Mouse (Mus musculus): ENCODE measurements around the gene Dnah10. TPM values are rescaled to one million over a fixed set of nuclear protein-coding genes. Genes with fewer than 3 reads are reported as not detected.

The Dnah10 gene
- polyA plus RNA-seq, 1 experiment from 2014 or later, result 0.13 TPM

DNA sequence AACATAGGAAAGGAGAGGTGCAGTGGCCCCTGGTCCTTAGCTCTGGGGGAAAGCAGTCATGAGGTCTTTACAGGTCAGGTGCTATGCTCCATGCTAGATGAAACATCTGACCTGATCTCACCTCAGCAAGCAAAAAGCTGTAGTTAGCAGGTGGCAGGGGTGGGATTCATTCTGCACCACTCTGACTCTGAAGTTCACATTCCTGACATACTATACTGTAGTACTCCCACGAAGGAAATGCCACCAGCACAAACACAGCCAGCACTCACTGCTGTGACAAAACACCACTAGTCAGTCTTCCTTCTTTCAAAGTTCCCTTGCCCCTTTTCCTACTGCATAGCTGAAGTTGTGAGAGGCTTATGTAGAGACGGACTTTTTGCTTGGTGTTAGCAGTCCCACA lies 127.4 kb downstream of the Dnah10 start:
- Histone ChIP-seq H3K27me3 (replicated peaks; ENCODE audit: control insufficient read depth, insufficient read depth, low read length) (no peaks in the 10 kb centered on the region), H3K4me2 (ENCODE audit: low read length) (no peak overlapping the region), H3K4me1 (ENCODE audit: control insufficient read depth, insufficient read depth, low read depth, low read length) (no peaks in the 10 kb centered on the region), H3K36me3 (ENCODE audit: control insufficient read depth, insufficient read depth, low read length) (no peaks in the 10 kb centered on the region), H3K9ac (ENCODE audit: low read depth, low read length) (no peak overlapping the region), H3K4me3 (ENCODE audit: low read length) (no peak overlapping the region), H3K9me3 (ENCODE audit: control insufficient read depth, low read length) (no peaks in the 10 kb centered on the region), H3K27ac (ENCODE audit: low read depth, low read length) (no peak overlapping the region)
- 49% methylated on average over 2 of the region's 2 CpGs for WGBS
- ATAC-seq, result no peak

DNA sequence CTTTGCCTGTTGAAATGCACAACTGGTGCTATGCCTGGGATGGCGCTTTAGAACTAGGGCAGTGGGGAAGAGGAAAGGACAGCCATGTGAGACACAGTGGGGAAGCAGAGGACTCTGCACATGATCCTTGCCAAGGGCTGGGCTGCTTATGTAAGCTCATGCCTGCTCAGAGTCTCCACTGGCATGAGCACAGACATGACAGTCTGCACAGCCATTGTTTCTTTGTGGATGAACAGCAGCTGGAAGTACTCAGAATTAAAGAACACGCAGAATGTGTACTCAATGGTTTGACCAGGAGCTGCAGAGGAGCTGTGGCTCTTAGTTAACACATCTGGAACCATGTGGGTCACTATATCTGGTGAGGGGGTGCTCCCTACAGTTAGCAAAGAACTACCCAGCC lies 128.2 kb downstream of the Dnah10 start:
- Histone ChIP-seq H3K27ac (ENCODE audit: low read depth, low read length) (no peak overlapping the region), H3K9me3 (ENCODE audit: control insufficient read depth, low read length) (no peaks in the 10 kb centered on the region), H3K36me3 (ENCODE audit: control insufficient read depth, insufficient read depth, low read length) (no peaks in the 10 kb centered on the region), H3K4me1 (ENCODE audit: control insufficient read depth, insufficient read depth, low read depth, low read length) (no peaks in the 10 kb centered on the region), H3K9ac (ENCODE audit: low read depth, low read length) (no peak overlapping the region), H3K4me3 (ENCODE audit: low read length) (no peak overlapping the region), H3K27me3 (replicated peaks; ENCODE audit: control insufficient read depth, insufficient read depth, low read length) (no peaks in the 10 kb centered on the region), H3K4me2 (ENCODE audit: low read length) (no peak overlapping the region)
- 79% methylated on average over 2 of the region's 2 CpGs for WGBS
- no peak for ATAC-seq

- 93% methylated on average over 4 of the region's 4 CpGs for WGBS
- Histone ChIP-seq H3K9ac (ENCODE audit: low read depth, low read length) (no peak overlapping the region), H3K4me1 (ENCODE audit: control insufficient read depth, insufficient read depth, low read depth, low read length) (no peaks in the 10 kb centered on the region; the same call in 1 of the 2 replicates)
Measured at GRCm38 (mm10) chr5:124854202-124854601, 129.3 kb downstream of the Dnah10 start.

GRCm38 (mm10) chr5:124860013-124860412 lies 135.1 kb downstream of the Dnah10 start:
- Histone ChIP-seq H3K27ac (ENCODE audit: low read depth, low read length) (no peak overlapping the region), H3K4me1 (ENCODE audit: control insufficient read depth, insufficient read depth, low read depth, low read length) (peaks cover 28% of the 10 kb centered on the region), H3K36me3 (ENCODE audit: control insufficient read depth, insufficient read depth, low read length) (no peaks in the 10 kb centered on the region), H3K27me3 (replicated peaks; ENCODE audit: control insufficient read depth, insufficient read depth, low read length) (no peaks in the 10 kb centered on the region), H3K9ac (ENCODE audit: low read depth, low read length) (no peak overlapping the region), H3K4me3 (ENCODE audit: low read length) (no peak overlapping the region; the same call in 1 of the 2 replicates), H3K4me2 (ENCODE audit: low read length) (peak overlapping the region; percentile 84), H3K9me3 (ENCODE audit: control insufficient read depth, low read length) (no peaks in the 10 kb centered on the region)
- WGBS, result 16% methylated on average over 5 of the region's 5 CpGs
- no peak for ATAC-seq

More at GRCm38 (mm10) chr5:124854202-124854601, 129.3 kb downstream of the Dnah10 start:
- no peak overlapping the region for H3K27ac ChIP-seq (ENCODE audit: low read depth, low read length)
- H3K4me2 ChIP-seq (ENCODE audit: low read length), result no peak overlapping the region
- no peaks in the 10 kb centered on the region for H3K36me3 ChIP-seq (ENCODE audit: control insufficient read depth, insufficient read depth, low read length)
- no peaks in the 10 kb centered on the region for H3K27me3 ChIP-seq (replicated peaks; ENCODE audit: control insufficient read depth, insufficient read depth, low read length)
- no peak overlapping the region for H3K4me3 ChIP-seq (ENCODE audit: low read length)
- ATAC-seq, result no peak
- H3K9me3 ChIP-seq (ENCODE audit: control insufficient read depth, low read length), result no peaks in the 10 kb centered on the region

GRCm38 (mm10) chr5:124861463-124861862 lies 136.6 kb downstream of the Dnah10 start:
- no peak for ATAC-seq
- under 1% methylated on average over 22 of the region's 33 CpGs for WGBS

GRCm38 (mm10) chr5:124862013-124862866 lies 137.4 kb downstream of the Dnah10 start, which contains the start of the genes Ccdc92 and Zfp664:
TSS of gene Ccdc92 (minus strand) at chr5:124862424.
TSS of gene Zfp664 (plus strand) at chr5:124862691.
- H3K4me2 ChIP-seq (ENCODE audit: low read length), result peak within 1 kb of the TSS; percentile 85
- peaks cover 30% of the 10 kb centered on the region for H3K4me1 ChIP-seq (ENCODE audit: control insufficient read depth, insufficient read depth, low read depth, low read length)
- no peaks in the 10 kb centered on the region for H3K9me3 ChIP-seq (ENCODE audit: control insufficient read depth, low read length)
- H3K27me3 ChIP-seq (replicated peaks; ENCODE audit: control insufficient read depth, insufficient read depth, low read length), result no peaks in the 10 kb centered on the region
- peak within 1 kb of the TSS; percentile 96 for H3K27ac ChIP-seq (ENCODE audit: low read depth, low read length)
- peak; percentile 93 for ATAC-seq
- H3K9ac ChIP-seq (ENCODE audit: low read depth, low read length), result peak within 1 kb of the TSS; percentile 94
- H3K4me3 ChIP-seq (ENCODE audit: low read length), result peak within 1 kb of the TSS; percentile 85
- no peaks in the 10 kb centered on the region for H3K36me3 ChIP-seq (ENCODE audit: control insufficient read depth, insufficient read depth, low read length)
- under 1% methylated on average over 70 of the region's 103 CpGs for WGBS

More at GRCm38 (mm10) chr5:124861463-124861862, 136.6 kb downstream of the Dnah10 start:
- H3K27me3 ChIP-seq (replicated peaks; ENCODE audit: control insufficient read depth, insufficient read depth, low read length), result no peaks in the 10 kb centered on the region
- peaks cover 30% of the 10 kb centered on the region for H3K4me1 ChIP-seq (ENCODE audit: control insufficient read depth, insufficient read depth, low read depth, low read length)
- peak overlapping the region; percentile 85 for H3K4me3 ChIP-seq (ENCODE audit: low read length)
- H3K4me2 ChIP-seq (ENCODE audit: low read length), result peak overlapping the region; percentile 84
- no peaks in the 10 kb centered on the region for H3K36me3 ChIP-seq (ENCODE audit: control insufficient read depth, insufficient read depth, low read length)
- peak overlapping the region; percentile 96 for H3K27ac ChIP-seq (ENCODE audit: low read depth, low read length)
- H3K9me3 ChIP-seq (ENCODE audit: control insufficient read depth, low read length), result no peaks in the 10 kb centered on the region
- peak overlapping the region; percentile 83 for H3K9ac ChIP-seq (ENCODE audit: low read depth, low read length)

DNA sequence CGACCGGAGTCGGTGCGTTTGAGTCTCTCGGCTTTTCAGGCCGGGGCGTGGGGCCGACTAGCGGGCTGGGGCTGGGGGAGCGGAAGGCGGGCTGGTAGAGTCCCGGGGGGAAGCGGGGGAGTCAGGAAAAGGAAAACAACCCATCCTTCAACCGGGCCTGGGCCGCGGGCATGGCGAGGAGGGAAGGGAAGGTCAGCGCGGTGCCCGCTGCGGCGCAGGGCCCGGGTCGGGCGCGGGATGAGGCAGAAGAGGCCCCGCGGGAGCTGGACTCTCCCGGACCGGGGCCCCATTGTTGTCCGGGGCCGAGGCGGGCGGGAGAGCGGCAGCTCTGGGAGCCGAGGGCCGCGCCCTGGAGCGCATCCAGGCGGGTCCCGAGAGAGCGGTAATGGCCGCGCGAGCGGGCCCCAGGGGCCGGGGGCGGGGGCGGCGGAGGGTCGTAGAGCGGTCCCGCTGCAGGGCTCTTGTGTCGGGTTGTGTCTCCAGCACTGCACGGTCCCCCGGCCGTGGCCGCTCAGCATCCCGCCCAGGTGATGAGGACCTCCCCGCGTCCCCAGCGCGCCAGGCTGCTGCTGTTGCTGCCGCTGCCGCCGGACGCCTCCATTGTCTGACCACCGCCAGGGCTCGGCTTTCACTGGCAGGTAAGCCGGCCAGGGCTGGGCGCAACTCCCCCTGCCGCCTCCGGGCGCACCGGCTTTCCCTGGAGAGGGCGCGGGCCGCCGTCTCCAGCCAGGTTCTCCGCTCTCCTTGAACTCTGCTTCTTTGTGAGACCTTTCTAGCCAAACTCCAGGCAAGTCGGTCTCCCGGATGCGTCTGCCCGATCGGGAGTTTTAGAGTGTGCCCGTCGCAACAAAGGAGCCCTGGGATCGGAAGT lies 138.2 kb downstream of the Dnah10 start:
- H3K4me1 ChIP-seq (ENCODE audit: control insufficient read depth, insufficient read depth, low read depth, low read length), result peaks cover 30% of the 10 kb centered on the region
- peak overlapping the region; percentile 94 for H3K9ac ChIP-seq (ENCODE audit: low read depth, low read length)
- peak overlapping the region; percentile 90 for H3K27ac ChIP-seq (ENCODE audit: low read depth, low read length)
- WGBS, result under 1% methylated on average over 61 of the region's 88 CpGs
- H3K36me3 ChIP-seq (ENCODE audit: control insufficient read depth, insufficient read depth, low read length), result no peaks in the 10 kb centered on the region
- no peaks in the 10 kb centered on the region for H3K9me3 ChIP-seq (ENCODE audit: control insufficient read depth, low read length)
- no peaks in the 10 kb centered on the region for H3K27me3 ChIP-seq (replicated peaks; ENCODE audit: control insufficient read depth, insufficient read depth, low read length)
- H3K4me3 ChIP-seq (ENCODE audit: low read length), result peak overlapping the region; percentile 85
- ATAC-seq, result peak; percentile 56
- peak overlapping the region; percentile 85 for H3K4me2 ChIP-seq (ENCODE audit: low read length)

GRCm38 (mm10) chr5:124868981-124869380 lies 144.1 kb downstream of the Dnah10 start:
- no peak overlapping the region for H3K4me2 ChIP-seq (ENCODE audit: low read length)
- H3K9me3 ChIP-seq (ENCODE audit: control insufficient read depth, low read length), result no peaks in the 10 kb centered on the region
- ATAC-seq, result no peak; the same call in 1 of the 2 replicates
- H3K36me3 ChIP-seq (ENCODE audit: control insufficient read depth, insufficient read depth, low read length), result no peaks in the 10 kb centered on the region
- peaks cover 32% of the 10 kb centered on the region for H3K4me1 ChIP-seq (ENCODE audit: control insufficient read depth, insufficient read depth, low read depth, low read length)
- no peaks in the 10 kb centered on the region for H3K27me3 ChIP-seq (replicated peaks; ENCODE audit: control insufficient read depth, insufficient read depth, low read length)
- H3K4me3 ChIP-seq (ENCODE audit: low read length), result no peak overlapping the region
- H3K9ac ChIP-seq (ENCODE audit: low read depth, low read length), result no peak overlapping the region
- H3K27ac ChIP-seq (ENCODE audit: low read depth, low read length), result no peak overlapping the region
- 35% methylated on average over 4 of the region's 4 CpGs for WGBS

DNA sequence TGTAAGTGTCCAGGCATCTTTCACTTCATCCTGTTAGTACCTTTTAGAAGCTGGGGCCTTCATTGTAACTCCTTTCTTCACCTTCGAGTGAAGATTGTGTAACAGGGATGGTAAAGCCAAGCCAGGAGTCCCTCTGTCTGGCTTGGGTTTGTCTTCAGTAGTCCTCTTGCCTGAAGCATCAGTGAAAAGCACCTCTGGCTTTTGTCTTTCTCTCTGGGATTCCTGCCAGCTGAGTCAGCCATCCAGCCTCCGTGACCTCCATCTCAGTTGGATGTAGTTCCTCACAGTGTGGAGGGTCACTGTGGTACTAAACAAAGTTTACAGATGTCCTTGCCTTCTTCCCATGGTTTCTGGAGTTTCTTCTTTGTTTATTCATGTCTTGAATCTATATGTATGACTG lies 147.1 kb downstream of the Dnah10 start:
- no peak overlapping the region for H3K9ac ChIP-seq (ENCODE audit: low read depth, low read length)
- no peak overlapping the region for H3K4me3 ChIP-seq (ENCODE audit: low read length)
- H3K27ac ChIP-seq (ENCODE audit: low read depth, low read length), result no peak overlapping the region
- H3K36me3 ChIP-seq (ENCODE audit: control insufficient read depth, insufficient read depth, low read length), result no peaks in the 10 kb centered on the region
- no peak for ATAC-seq
- peaks cover 21% of the 10 kb centered on the region for H3K4me1 ChIP-seq (ENCODE audit: control insufficient read depth, insufficient read depth, low read depth, low read length)
- H3K9me3 ChIP-seq (ENCODE audit: control insufficient read depth, low read length), result no peaks in the 10 kb centered on the region
- no peak overlapping the region for H3K4me2 ChIP-seq (ENCODE audit: low read length)
- WGBS, result 52% methylated on average over 2 of the region's 2 CpGs
- no peaks in the 10 kb centered on the region for H3K27me3 ChIP-seq (replicated peaks; ENCODE audit: control insufficient read depth, insufficient read depth, low read length)
